Mouse (Mus musculus) megakaryocyte, embryonic 14.5 days (primary cell): ENCODE data around the gene Ptger1.

ENCODE experiments used
- FLI1 ChIP-seq: IDR thresholded peaks from 2 replicates; pipeline ENCODE4 v1.6.1; 2012; ENCODE audit warnings: low read length, inconsistent platforms, mixed read lengths
- GATA1 ChIP-seq: IDR thresholded peaks from 3 replicates; pipeline ENCODE4 v1.6.1; 2012; ENCODE audit warnings: mixed read lengths, low read length, inconsistent platforms, borderline replicate concordance

DNA sequence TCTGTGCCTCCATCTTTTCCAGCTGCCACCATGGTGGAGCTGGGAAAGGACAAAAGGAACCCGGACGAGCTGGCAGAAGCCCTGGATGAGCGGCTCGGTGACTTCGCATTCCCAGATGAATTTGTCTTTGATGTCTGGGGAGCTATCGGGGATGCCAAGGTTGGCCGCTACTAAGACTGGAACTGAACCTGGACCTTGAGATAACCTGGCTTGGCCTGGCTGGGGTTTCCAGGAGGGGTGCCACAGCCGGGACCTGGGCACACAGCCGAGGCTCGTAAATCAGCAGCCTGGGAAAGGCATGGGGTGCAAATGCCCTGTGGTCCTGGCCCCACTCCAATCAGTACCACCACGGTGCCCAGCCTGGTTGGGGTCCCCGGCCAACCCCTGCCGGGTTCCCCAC is 2.4 kb upstream of the Ptger1 start:
- TF ChIP-seq GATA1: no peak
- no peak for TF ChIP-seq FLI1
